Mouse (Mus musculus) kidney, postnatal 0 days (tissue): Measurements from ENCODE around the gene Ctnna3. TPM values are rescaled to one million over a fixed set of nuclear protein-coding genes. Genes with fewer than 3 reads are reported as not detected.
A peak's percentile ranks its signal among the peaks of the same experiment; 100 is the strongest.

ENCODE experiments used
- ATAC-seq: fragments of 200-750 bp; cut with Nextera tagmentation; replicated peaks from 2 replicates; pipeline ENCODE4 v1.8.0; 2017; ENCODE audit warnings: low read depth, moderate number of reproducible peaks, moderate TSS enrichment, moderate library complexity; ENCODE audit not compliant: low FRiP score
- DNase-seq: peaks from one replicate; pipeline ENCODE4 v3.0.0-alpha.2; 2016; ENCODE audit warnings: low spot score
- H3K27ac ChIP-seq: fragments of 300-500 bp; sonication (generic); 2 replicates; pipeline ENCODE4 v1.5.1; 2014; ENCODE audit warnings: mild to moderate bottlenecking
- H3K27me3 ChIP-seq: fragments of 300-500 bp; sonication (generic); 2 replicates; pipeline ENCODE4 v1.6.1; 2014; ENCODE audit warnings: low read length, mixed read lengths; ENCODE audit not compliant: insufficient read depth
- H3K36me3 ChIP-seq: fragments of 300-500 bp; sonication (generic); 2 replicates; pipeline ENCODE4 v1.6.1; 2014; ENCODE audit warnings: low read length, mixed read lengths; ENCODE audit not compliant: insufficient read depth
- H3K4me1 ChIP-seq: fragments of 300-500 bp; sonication (generic); replicated peaks from 2 replicates; pipeline ENCODE4 v1.6.1; 2014; ENCODE audit warnings: antibody characterized with exemption, low read length, mixed read lengths; ENCODE audit not compliant: insufficient read depth
- H3K4me2 ChIP-seq: fragments of 300-500 bp; sonication (generic); 2 replicates; pipeline ENCODE4 v1.6.1; 2014; ENCODE audit warnings: mild to moderate bottlenecking, low read length, moderate library complexity, mixed read lengths
- H3K4me3 ChIP-seq: fragments of 300-500 bp; sonication (generic); replicated peaks from 2 replicates; pipeline ENCODE4 v1.5.1; 2014; ENCODE audit warnings: low read depth, low read length
- H3K9ac ChIP-seq: fragments of 300-500 bp; sonication (generic); 2 replicates; pipeline ENCODE4 v1.6.1; 2014; ENCODE audit warnings: low read depth, low read length
- H3K9me3 ChIP-seq: fragments of 300-500 bp; sonication (generic); replicated peaks from 2 replicates; pipeline ENCODE4 v1.6.1; 2016; ENCODE audit warnings: low read length, inconsistent platforms, mixed read lengths
- CTCF ChIP-seq: IDR thresholded peaks from 2 replicates; pipeline ENCODE4 v1.5.1; 2016; ENCODE audit warnings: antibody characterized with exemption, low read depth, mild to moderate bottlenecking, moderate library complexity
- WGBS: fragments of 180-500 bp; shearing (Covaris S2); extraction: QIAGEN DNeasy Blood & Tissue Kit; methylation state at CpG from one replicate; pipeline ENCODE4 v1.1.7; 2014; 5-methylcytosine and 5-hydroxymethylcytosine counted together
- polyA plus RNA-seq: library from polyadenylated mRNA; unstranded; fragments of >200 nt; fragmentation: Nextera tagmentation; extraction: Ambion mirVana; gene quantifications from 2 replicates; pipeline ENCODE4 v1.2.1, GENCODE M21; 2015

The Ctnna3 gene
- polyA plus RNA-seq, 1 experiment from 2014 or later: 0.32 TPM

- H3K9ac ChIP-seq: no peak overlapping the region
- no peaks in the 10 kb centered on the region for H3K27me3 ChIP-seq
- no peak overlapping the region for H3K4me2 ChIP-seq
- no peak overlapping the region for H3K27ac ChIP-seq
- no peak overlapping the region for H3K4me3 ChIP-seq
- ATAC-seq (no peak), DNase-seq (no peak)
- 84% methylated on average over 17 of the region's 17 CpGs for WGBS
- no peaks in the 10 kb centered on the region for H3K36me3 ChIP-seq
- TF ChIP-seq CTCF: no peak
- H3K4me1 ChIP-seq: no peaks in the 10 kb centered on the region
- no peaks in the 10 kb centered on the region for H3K9me3 ChIP-seq
Measured at GRCm38 (mm10) chr10:63412756-63413155, 17.1 kb upstream of the Ctnna3 start.

DNA sequence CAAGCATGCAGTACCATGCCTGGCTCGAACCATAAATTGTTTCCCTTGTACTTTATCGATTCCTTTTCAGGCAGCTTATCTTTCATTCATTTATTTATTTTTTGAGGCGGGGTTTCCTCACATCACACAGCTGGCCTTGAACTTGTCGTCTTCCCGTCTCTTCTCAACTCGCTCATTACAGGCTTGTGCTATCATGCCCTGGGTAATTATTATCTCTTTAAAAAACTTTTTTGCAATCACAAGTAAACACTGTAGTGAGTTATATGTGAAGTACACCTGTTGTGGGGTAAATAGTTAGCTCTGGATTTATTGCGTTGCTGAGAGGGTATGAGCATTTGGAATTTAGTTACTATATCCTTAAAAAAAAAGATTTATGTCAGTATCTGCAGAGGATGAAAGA, 14.6 kb upstream of the Ctnna3 start:
- 72% methylated on average over 7 of the region's 7 CpGs for WGBS

GRCm38 (mm10) chr10:63415850-63416249, 14.0 kb upstream of the Ctnna3 start:
- no peak for ATAC-seq
- H3K27ac ChIP-seq: no peak overlapping the region
- H3K4me3 ChIP-seq: no peak overlapping the region
- H3K9me3 ChIP-seq: no peaks in the 10 kb centered on the region
- no peak overlapping the region for H3K4me2 ChIP-seq
- H3K4me1 ChIP-seq: no peaks in the 10 kb centered on the region
- no peak for TF ChIP-seq CTCF
- H3K36me3 ChIP-seq: no peaks in the 10 kb centered on the region
- no peaks in the 10 kb centered on the region for H3K27me3 ChIP-seq
- no peak overlapping the region for H3K9ac ChIP-seq
- DNase-seq: no peak
- WGBS: 70% methylated on average over 7 of the region's 7 CpGs

More for the DNA sequence above, 14.6 kb upstream of the Ctnna3 start:
- H3K4me1 ChIP-seq: no peaks in the 10 kb centered on the region
- DNase-seq (no peak), ATAC-seq (no peak)
- H3K9ac ChIP-seq: no peak overlapping the region
- TF ChIP-seq CTCF: no peak
- no peaks in the 10 kb centered on the region for H3K36me3 ChIP-seq
- no peaks in the 10 kb centered on the region for H3K27me3 ChIP-seq
- no peak overlapping the region for H3K4me3 ChIP-seq
- H3K27ac ChIP-seq: no peak overlapping the region
- no peaks in the 10 kb centered on the region for H3K9me3 ChIP-seq
- no peak overlapping the region for H3K4me2 ChIP-seq

DNA sequence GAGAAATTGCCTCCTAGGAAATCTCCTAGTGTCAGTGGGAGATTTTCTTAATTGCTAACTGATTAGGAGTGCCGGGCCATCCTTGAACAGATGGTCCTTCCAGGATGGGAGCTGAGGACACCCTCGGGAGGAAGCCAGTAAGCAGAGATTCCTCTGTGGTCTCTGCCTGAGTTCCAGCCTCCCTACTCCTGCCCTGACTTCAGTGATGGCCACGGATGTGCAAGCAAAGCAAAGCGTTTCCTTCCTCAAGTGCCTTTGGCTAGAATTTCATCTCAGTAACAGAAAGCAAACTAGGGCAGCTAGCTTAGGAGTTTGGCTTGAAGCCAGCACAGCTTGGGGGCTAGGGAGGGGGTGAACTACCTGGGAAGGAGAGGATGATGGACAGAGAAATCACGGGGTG, 12.8 kb upstream of the Ctnna3 start:
- no peak overlapping the region for H3K4me2 ChIP-seq
- H3K36me3 ChIP-seq: no peaks in the 10 kb centered on the region
- H3K27me3 ChIP-seq: no peaks in the 10 kb centered on the region
- no peak for DNase-seq
- no peaks in the 10 kb centered on the region for H3K9me3 ChIP-seq
- TF ChIP-seq CTCF: no peak
- H3K9ac ChIP-seq: no peak overlapping the region
- H3K27ac ChIP-seq: no peak overlapping the region
- ATAC-seq: no peak
- no peak overlapping the region for H3K4me3 ChIP-seq
- H3K4me1 ChIP-seq: no peaks in the 10 kb centered on the region
- WGBS: 37% methylated on average over 5 of the region's 5 CpGs

- WGBS: 90% methylated on average over 18 of the region's 18 CpGs
- Histone ChIP-seq H3K27me3 (no peaks in the 10 kb centered on the region), H3K4me2 (no peak within 1 kb of the TSS), H3K9me3 (no peaks in the 10 kb centered on the region), H3K27ac (no peak within 1 kb of the TSS), H3K4me1 (no peaks in the 10 kb centered on the region), H3K9ac (no peak within 1 kb of the TSS), H3K4me3 (no peak within 1 kb of the TSS), H3K36me3 (no peaks in the 10 kb centered on the region)
- DNase-seq: peak; percentile 18
- peak; percentile 61 for TF ChIP-seq CTCF
- 0 out of 2 replicates have a peak, but pooled peaks have one; percentile 21 for ATAC-seq
Measured at GRCm38 (mm10) chr10:63421739-63422735, 7.9 kb upstream of the Ctnna3 start, which contains the start of gene Gm7075. Gene Gm7075 (minus strand): TSS chr10:63421789.

DNA sequence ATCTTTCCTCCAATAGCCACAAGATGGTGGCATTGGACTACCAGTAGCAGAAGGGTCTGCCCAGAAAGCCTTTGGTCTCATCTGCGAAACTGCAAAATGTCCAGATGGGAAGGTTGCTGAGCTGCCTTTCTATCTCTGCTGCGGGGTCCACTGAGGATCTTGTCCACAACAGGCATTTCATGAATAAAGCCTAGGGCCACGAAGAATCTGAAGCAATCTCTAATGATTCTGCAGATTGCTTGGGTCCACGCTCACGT, 7.2 kb upstream of the Ctnna3 start:
- Histone ChIP-seq H3K27ac (no peak overlapping the region), H3K4me2 (no peak overlapping the region), H3K36me3 (no peaks in the 10 kb centered on the region), H3K4me3 (no peak overlapping the region), H3K9me3 (no peaks in the 10 kb centered on the region), H3K4me1 (no peaks in the 10 kb centered on the region), H3K27me3 (no peaks in the 10 kb centered on the region), H3K9ac (no peak overlapping the region)
- WGBS: 89% methylated on average over 5 of the region's 5 CpGs
- DNase-seq: peak; percentile 52
- no peak for ATAC-seq
- TF ChIP-seq CTCF: no peak; the same call in none of the 2 replicates
